Comparison of ENCODE assay signal across 8 mouse cellular contexts in genomic region chr8:126540298-126540697, GRCm38 (mm10). TPM values are rescaled to one million over a fixed set of nuclear protein-coding genes. Genes with fewer than 3 reads are reported as not detected.
DNase-seq lines count a peak whose midpoint lies in the region; ATAC-seq and TF ChIP-seq lines count a peak whose summit lies in the region.
"Had no signal": no experiment of that assay in that cellular context is flagged by ENCODE, and none has a peak within 500 bp of the region (broad histone marks: within the 10 kb centered on the region; RNA-seq: fewer than 3 reads in every experiment).

No protein-coding gene starts in this region.

- H3K4me2 ChIP-seq in hindbrain, postnatal 0 days (ENCODE audit: low read depth, low read length) = no peak overlapping the region
- H3K4me2 ChIP-seq in stomach, postnatal 0 days (replicated peaks; ENCODE audit: low read depth) = no peak overlapping the region

- peak overlapping the region; percentile 83; the same call in 1 of the 2 replicates for H3K27ac ChIP-seq in heart, embryonic 10.5 days
- H3K27ac ChIP-seq in layer of hippocampus, adult 2 months = peak overlapping the region; percentile 94; the same call in 1 of the 2 replicates
- H3K27ac ChIP-seq in hindbrain, postnatal 0 days = peak overlapping the region; percentile 89; the same call in 1 of the 2 replicates
- H3K27ac ChIP-seq in stomach, postnatal 0 days (replicated peaks) = peak overlapping the region; percentile 82

- DNase-seq in heart, embryonic 10.5 days (ENCODE audit: low spot score) = no peak
- DNase-seq in heart, postnatal 36 days = no peak
- no peak for DNase-seq in layer of hippocampus, adult 2 months (ENCODE audit: low spot score in 2 of 2)
- DNase-seq in layer of hippocampus, adult 11-12 months (ENCODE audit: low spot score) = no peak
- no peak for DNase-seq in hindbrain, postnatal 0 days (ENCODE audit: low spot score)
- peak; percentile 61 for DNase-seq in stomach, postnatal 0 days (ENCODE audit: low spot score)
- DNase-seq in left cerebral cortex, postnatal 10 days (ENCODE audit: extremely low spot score in 1 of 2, low spot score in 2 of 2) = no peak
- DNase-seq: thymus, adult 2 months had no signal

- no peaks in the 10 kb centered on the region for H3K9me3 ChIP-seq in heart, embryonic 10.5 days
- no peaks in the 10 kb centered on the region for H3K9me3 ChIP-seq in hindbrain, postnatal 0 days (ENCODE audit: low read length)
- H3K9me3 ChIP-seq in stomach, postnatal 0 days (ENCODE audit: control insufficient read depth, low read length) = no peaks in the 10 kb centered on the region

- intact Hi-C loops in heart, postnatal 36 days (cut with DNase I) = no loop called here
- intact Hi-C loops in left cerebral cortex, postnatal 10 days (cut with DNase I) = no loop called here

- H3K4me3 ChIP-seq in heart, embryonic 10.5 days = no peak overlapping the region
- H3K4me3 ChIP-seq in layer of hippocampus, adult 2 months = no peak overlapping the region
- no peak overlapping the region for H3K4me3 ChIP-seq in hindbrain, postnatal 0 days (ENCODE audit: low read length)
- no peak overlapping the region for H3K4me3 ChIP-seq in stomach, postnatal 0 days (ENCODE audit: low read depth, low read length)

- no peak for TF ChIP-seq CTCF in layer of hippocampus, adult 2 months (conservative IDR thresholded peaks at IDR 0.05)
- TF ChIP-seq CTCF in hindbrain, postnatal 0 days (IDR thresholded peaks at IDR 0.05; ENCODE audit: low read depth) = no peak
- no peak for TF ChIP-seq CTCF in stomach, postnatal 0 days (IDR thresholded peaks at IDR 0.05; ENCODE audit: low read depth)

- peaks cover 66% of the 10 kb centered on the region for H3K4me1 ChIP-seq in heart, embryonic 10.5 days
- peaks cover 39% of the 10 kb centered on the region for H3K4me1 ChIP-seq in hindbrain, postnatal 0 days (ENCODE audit: insufficient read depth, low read length)
- peaks cover 15% of the 10 kb centered on the region for H3K4me1 ChIP-seq in stomach, postnatal 0 days (replicated peaks; ENCODE audit: control insufficient read depth, insufficient read depth)

- TF ChIP-seq EP300 in stomach, postnatal 0 days (optimal IDR thresholded peaks at IDR 0.05) = no peak

- no peak overlapping the region for H3K9ac ChIP-seq in hindbrain, postnatal 0 days (replicated peaks; ENCODE audit: low read length)
- H3K9ac ChIP-seq in stomach, postnatal 0 days (ENCODE audit: low read length) = no peak overlapping the region

- no peaks in the 10 kb centered on the region for H3K27me3 ChIP-seq in heart, embryonic 10.5 days (ENCODE audit: insufficient read depth, poor library complexity, severe bottlenecking)
- H3K27me3 ChIP-seq in hindbrain, postnatal 0 days (ENCODE audit: insufficient read depth, low read length) = no peaks in the 10 kb centered on the region
- H3K27me3 ChIP-seq in stomach, postnatal 0 days (ENCODE audit: control insufficient read depth, insufficient read depth, low read length) = no peaks in the 10 kb centered on the region

- H3K36me3 ChIP-seq in heart, embryonic 10.5 days = no peaks in the 10 kb centered on the region
- H3K36me3 ChIP-seq in hindbrain, postnatal 0 days (ENCODE audit: insufficient read depth, low read length) = no peaks in the 10 kb centered on the region
- H3K36me3 ChIP-seq in stomach, postnatal 0 days (ENCODE audit: control insufficient read depth, insufficient read depth, low read length) = no peaks in the 10 kb centered on the region

- 86% methylated on average over 5 of the region's 5 CpGs for WGBS in heart, embryonic 10.5 days
- WGBS in hindbrain, postnatal 0 days = 82% methylated on average over 5 of the region's 5 CpGs
- 41% methylated on average over 5 of the region's 5 CpGs for WGBS in stomach, postnatal 0 days

- ATAC-seq in hindbrain, postnatal 0 days = no peak
- peak; percentile 60 for ATAC-seq in stomach, postnatal 0 days (ENCODE audit: low FRiP score, low TSS enrichment)

RNA-seq across cellular contexts. Expression of gene Irf2bp2, which starts 53.5 kb away (rescaled TPM):
- polyA plus RNA-seq in heart, embryonic 10.5 days (2016; fragmentation: Nextera tagmentation; extraction: Ambion mirVana) = 4.6 and 6.5 TPM in 2 replicates
- total RNA-seq in heart, postnatal 36 days (2021) = 10 to 100 TPM; 64.3 to 71.2 TPM
- 10 to 100 TPM; 53.0 to 60.4 TPM for total RNA-seq in layer of hippocampus, adult 2 months (2021)
- total RNA-seq in hindbrain, postnatal 0 days (2014; rRNA removed) = 91.5 and 99.1 TPM in 2 replicates
- 10.2 and 11.4 TPM in 2 replicates for polyA plus RNA-seq in hindbrain, postnatal 0 days (2015; fragmentation: Nextera tagmentation; extraction: Ambion mirVana)
- 10.1 and 10.2 TPM in 2 replicates for polyA plus RNA-seq in stomach, postnatal 0 days (2015; fragmentation: Nextera tagmentation; extraction: Ambion mirVana)
- total RNA-seq in left cerebral cortex, postnatal 10 days (2021) = 10 to 100 TPM; 51.2 to 54.6 TPM
